Mouse (Mus musculus) 416B (cell line): ENCODE measurements around the gene Sptbn2.

Experiments
- DNase-seq: peaks from one replicate; pipeline ENCODE4 v3.0.0; 2011; ENCODE audit warnings: low read depth

Gene Sptbn2

DNA sequence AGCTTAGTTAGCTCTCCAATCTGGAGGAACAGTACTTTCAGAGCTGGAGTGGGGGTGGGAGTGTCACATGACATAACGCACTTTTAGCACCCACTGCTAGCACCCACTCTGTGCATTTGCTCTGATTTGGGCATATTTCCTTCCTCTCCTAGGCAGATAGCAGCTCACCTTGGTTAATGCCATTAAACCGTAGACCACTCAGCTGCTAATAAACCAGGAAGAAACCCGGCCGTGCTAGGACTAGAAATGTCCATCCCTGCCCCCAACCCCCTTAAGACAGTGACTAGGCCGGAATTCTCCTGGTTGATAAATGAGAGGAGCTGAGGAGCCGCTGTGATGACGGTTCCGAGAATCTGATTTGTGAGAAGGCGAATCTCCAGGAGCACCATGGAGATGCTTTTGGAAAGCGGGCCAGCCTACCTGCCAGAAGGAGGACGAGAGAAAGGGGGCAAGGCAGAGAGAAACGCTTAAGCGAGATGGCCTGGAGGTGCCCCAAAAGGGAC lies at the start of gene Sptbn2:
Gene Sptbn2, plus strand, starts transcription at position 70 of the 503 bp plus-strand sequence.
- DNase-seq: no peak

DNA sequence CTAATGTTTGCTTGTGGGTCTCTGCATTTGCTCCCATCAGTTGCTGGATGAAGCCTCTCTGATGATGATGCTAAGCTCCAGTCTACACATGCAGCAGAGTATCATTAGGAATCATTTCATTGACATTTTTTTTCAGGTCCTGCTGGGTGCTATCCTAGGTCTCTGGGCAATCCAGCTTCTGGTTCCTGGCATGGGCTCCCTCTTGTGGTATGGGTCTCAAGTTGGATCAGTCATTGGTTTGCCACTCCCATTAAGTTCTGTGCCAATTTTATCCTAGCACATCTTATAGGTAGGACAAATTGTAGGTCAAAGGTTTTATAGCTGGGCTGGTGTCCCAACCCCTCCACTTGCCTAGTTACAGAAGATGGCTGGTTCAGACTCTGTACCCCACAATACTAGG lies 44.2 kb upstream of the Sptbn2 start:
- DNase-seq: peak; percentile 25

DNA sequence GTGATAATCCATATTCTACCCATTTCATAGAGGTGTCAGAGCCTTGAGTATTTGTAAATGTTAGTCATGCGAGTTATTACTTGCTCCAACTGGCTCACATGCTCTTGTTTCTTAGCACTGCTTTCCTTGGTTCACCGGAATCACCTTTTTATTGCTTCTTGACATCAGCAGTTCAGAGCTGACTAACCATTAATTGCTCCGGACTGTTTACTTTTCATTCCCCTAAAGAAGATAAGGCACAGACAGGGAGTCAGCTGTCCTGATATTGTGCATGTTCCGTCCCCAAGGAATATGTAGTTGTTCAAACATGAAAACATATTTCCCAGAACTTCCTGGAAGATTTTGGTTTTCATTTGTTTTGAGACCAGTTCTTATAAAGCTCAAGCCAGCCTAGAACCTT lies 40.2 kb upstream of the Sptbn2 start:
- no peak for DNase-seq

DNA sequence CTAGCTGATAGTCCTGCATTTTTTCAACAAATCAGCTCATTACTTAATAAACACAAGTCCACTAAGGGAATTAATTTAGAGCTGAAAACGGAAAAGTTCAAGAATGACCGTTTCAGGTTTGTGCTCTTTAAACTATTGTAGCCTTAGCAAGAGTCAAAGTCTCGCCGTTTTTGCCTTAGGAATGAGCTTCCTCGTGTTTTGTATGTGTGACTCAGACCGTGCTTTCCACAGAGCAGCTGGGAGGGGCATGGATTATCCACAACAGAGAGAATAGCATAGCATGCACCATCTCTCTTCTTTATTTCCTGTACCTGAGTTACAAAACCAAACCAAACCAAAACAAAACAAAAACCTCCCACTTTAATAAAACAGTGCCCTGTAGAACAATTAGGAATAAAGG lies 38.6 kb upstream of the Sptbn2 start:
- no peak for DNase-seq

DNA sequence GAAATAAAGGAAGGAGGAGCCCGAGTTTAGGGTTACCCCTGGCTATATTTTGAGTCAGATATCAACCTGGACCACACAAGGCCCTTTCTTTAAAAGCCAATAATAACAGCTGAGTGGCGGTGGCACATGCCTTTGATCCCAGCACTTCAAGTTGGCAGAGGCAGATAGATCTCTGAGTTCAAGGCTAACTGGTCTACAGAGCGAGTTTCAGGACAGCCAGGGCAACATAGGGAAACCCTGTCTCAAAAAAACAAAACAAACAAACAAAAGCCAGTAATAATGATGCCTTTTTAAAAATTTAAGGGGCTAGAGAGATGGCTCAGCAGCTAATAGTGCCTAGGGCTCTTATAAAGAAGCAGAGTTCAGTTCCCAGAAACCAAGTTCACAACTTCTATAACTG lies 16.6 kb upstream of the Sptbn2 start:
- DNase-seq: no peak

DNA sequence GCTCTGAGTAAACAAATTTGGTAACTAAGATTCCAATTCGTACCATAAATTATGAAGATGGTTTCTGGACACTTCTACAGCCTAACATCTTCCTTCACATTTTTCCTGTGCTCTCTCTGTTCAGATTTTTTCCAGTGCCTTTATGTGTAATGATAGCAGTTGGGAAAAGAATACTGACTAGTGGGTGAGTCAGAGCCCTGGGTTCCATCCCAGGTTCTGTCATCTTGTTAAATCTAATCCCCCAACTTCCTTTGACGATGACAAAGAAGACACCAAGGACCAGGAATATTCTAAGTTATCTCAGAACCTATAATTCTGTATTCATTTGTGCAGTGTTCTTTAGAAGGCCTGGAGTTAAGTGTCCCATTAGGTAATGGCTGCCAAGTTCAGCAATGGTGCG lies 13.8 kb upstream of the Sptbn2 start:
- no peak for DNase-seq

DNA sequence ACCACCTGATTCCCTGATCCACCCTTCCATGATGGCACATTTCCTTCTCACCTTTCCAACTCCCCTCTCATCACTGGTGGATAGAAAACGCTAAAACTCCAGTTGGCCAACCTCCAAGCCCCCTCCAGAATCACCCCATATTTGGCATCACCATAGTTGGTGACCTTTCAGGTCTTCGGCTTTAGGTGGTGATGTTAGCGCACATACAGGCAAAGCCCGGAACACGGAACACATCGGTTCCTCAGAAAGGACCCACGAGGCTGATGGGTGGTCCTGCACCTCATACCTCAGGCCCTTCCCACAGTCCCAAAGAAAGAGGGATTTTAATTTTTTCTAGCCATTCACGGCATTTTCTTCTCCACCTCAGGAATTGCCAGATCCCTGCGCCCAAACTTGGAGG lies 13.2 kb upstream of the Sptbn2 start:
- no peak for DNase-seq

DNA sequence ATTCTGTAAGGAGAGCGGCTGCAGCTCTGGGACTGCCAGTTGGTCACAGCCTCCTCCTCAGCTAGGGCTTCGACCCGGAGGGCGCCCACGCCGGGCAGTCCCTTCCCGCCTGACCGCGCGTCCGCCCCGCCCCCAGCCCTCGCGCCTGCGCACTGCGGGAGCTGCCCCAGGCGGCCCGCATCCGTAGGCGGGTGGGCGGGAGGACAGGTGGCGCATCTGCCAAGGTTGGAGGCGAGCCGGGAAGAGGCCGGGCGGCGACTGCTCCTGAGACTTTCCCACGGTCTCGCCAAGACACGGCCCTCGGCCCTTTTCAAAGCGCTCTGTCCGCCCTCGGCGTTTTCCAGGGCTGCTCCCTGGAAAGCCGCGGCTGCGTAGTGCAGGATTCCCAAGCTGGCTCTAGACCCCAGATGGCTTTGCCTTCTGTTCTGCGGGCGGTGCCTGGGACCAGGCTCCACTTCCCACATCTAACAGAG lies 12.7 kb upstream of the Sptbn2 start, which contains the start of gene Gm960:
Gene Gm960, minus strand, starts transcription at position 464 of the 473 bp plus-strand sequence.
- no peak for DNase-seq

DNA sequence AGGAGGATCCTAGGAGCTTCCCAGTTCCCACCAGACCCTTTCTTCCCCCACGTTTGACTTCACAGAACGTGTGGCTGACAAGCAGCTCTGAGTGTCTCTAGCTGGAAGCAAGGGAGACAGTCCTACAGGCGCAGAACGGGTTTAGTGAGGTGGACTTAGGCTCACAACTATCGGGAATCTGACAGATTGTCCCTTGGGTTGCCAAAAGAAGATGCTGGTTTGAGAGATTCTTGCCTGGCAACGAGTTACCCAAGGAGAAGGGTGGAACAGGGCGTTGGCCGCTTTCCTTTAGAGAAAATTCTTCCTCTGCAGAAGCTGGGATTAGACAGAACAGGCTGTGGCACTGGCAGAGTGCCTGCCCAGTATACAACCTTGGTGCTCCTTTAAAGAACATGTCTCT lies 12.1 kb upstream of the Sptbn2 start:
- no peak for DNase-seq

DNA sequence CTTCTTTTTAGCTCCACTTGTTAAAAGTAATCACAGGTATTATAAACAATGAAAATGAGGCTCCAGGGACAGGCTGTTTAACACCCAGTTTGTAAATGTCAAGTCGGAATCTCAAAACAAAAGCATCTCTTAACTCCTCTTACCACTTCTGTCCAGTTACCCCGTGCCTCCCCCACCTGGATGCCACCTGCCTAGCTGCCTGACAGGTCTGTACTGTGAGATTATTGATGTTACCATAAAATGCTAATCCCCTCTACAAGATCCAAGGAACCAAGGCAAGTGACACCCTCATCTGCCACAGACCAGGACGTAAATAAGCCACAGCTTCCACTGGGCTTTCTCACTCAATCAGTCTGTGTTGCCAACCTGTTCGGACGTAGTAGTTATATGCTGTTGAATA lies 11.1 kb upstream of the Sptbn2 start:
- no peak for DNase-seq

DNA sequence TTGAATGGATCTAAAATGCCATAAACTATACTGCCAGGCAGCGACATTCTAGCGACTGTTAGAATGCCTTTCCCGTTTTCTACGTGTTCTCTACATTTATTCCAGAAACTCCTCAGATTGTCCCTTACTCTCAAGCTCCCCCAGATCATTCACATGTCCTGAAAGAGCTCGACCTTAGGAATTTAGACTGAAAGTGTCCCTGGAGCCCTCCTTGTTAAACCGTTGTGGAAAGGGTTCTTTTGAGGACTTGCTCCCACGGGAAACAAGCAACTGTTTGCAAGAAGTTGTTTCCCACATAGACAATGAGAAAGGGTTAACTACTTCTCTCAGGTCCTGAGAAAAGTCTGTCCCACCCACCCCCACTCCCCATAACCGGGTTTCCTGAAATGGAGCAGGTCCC lies 10.3 kb upstream of the Sptbn2 start:
- no peak for DNase-seq

DNA sequence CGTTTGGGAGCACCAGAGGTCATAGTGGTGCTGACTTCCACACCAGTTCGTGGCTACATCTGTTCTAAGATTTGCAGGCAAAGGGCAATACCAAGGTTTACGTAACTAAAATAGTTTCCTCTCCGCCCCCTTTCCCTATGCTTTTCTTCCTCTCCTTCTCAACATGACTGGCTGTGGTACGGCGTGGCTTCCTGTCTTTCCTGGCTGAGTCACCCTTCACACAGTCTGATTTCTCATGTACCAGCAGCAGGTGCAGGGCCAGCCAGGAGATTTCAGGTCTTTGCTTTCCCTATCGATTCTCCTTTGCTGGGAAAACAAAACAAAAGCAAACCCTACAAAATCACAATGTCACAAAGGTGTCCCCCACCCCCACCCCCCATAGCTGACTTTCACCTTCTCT lies 9.7 kb upstream of the Sptbn2 start:
- DNase-seq: peak; percentile 81

DNA sequence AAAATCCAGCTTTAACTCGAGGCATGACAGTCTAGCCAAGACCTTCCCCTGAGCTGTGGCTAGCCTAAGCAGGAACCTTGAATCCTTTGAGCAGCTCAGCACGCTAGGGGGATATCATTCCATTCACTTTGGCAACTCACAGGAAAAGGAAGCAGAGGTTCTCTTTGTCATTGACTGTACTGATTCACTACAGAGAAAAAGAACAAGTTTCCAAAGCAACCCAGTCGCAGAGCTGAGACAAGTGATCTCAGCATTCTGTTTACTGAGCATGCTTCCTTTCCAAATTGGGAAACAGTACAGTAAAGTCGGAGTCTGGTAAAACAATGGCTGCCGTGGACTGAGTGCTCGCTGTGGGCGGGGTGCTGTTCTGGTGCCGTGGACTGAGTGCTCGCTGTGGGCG lies 2.2 kb upstream of the Sptbn2 start:
- no peak for DNase-seq

DNA sequence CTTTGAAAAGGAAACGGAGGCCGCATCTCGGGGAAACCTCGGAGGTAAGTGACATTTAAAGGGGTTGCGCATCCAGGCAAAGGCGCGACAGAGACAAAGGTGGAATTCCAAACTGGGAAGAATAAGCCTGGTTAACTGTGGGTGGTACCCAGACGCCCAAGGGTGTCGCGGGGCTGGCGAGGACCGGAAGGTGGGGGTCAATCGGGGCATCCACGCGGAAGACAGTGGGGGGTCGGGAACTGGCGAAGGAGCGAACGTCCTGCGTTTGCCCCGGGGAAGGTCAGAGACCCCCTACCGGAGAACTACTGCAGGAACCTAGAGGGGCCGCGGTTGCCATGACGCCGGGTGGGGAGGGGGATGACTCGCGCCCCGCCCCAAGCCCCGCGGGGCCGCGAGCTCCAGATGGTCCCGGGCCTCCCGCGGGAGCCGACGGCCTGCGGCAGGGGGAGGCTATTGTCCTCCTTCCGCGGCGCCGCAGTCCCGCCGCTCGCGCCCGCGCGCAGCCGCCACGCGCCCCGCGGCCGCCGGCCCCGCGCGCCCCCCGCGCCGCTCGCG lies 711 bp downstream of the Sptbn2 start:
- no peak for DNase-seq

DNA sequence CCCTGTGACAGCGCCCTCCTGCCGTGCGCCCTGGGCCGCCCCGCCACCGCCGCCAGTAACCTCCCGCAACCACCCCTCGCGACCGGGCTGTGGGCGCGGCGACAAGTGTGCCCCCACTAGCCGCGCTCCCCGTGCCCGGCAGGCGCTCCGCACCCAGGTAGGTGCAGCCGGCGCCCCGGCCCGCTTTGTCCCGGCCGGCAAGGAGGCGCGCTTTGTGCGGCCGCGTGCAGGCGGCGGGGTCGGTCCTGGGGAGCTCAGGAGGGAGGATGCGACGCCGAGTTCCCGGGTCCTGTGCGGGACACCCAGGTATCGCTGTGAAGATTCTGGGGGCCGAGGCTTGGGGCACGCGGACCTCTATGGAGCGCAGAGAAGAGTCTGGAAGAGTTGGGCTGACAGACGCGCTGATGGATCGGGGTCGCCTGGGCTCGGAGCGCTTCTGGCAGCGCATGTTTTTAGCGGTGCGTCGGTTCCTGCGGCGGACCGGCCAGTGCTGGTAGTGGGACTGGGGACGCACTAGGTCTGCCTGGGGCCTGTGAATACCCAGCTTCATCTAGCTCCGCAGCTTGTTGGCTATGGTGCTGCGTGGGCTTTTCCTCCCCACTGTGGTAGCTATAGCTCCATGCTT lies 1.3 kb downstream of the Sptbn2 start:
- DNase-seq: no peak

DNA sequence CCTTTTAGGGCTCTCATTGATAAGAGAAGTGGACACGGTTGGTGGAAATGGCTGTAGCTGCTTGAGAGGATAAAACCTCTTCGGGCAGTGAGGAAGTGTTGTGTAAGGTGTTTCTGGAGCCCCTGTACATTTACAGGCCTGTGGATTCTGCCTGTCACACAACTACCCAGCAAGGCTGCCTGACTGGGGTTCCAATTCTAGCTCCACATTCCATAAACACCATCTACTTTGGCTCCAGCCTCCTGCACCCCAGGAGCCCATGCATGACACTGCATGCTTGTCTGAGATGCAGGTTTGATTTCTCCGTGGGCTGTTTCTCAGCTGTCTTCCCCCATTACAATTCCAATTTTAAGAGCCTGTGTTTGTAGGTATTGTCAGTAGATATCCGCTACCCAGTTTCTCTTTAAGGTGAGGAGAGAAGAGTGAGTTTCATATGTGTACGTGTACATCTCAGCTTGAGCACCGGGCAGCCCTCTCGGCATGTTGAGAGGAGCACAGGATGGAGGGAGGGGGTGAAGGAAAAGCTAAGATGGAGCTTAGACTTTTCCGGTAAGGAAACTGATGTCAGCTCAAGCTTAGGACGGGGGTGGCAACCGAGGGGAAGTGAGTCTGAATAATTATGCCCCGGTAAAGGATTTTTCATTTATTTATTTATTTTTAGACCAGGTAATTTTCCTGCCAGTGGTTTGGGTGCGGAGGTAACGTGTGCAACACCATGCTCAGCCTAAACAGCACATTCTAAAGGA lies 2.0 kb downstream of the Sptbn2 start:
- no peak for DNase-seq

DNA sequence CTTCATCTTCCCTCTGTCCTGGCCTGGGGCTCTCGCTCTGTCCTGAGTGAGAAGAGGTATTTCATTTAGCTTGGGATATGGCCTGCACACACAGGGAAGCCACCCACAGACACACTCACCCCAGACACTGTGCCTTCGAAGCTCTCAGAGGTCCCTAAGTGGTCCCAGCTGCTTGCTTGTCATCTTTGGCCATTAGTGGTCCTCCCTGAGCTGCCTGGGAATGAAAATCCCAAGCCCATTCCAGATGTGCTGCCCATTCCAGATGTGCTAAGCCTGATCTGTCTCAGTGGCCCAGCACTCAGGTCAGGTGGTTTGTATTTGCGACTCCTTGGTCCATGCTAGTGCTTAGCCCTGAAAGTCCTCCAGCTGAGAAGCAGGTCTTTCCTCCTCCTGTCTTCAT lies 2.9 kb downstream of the Sptbn2 start:
- DNase-seq: no peak

DNA sequence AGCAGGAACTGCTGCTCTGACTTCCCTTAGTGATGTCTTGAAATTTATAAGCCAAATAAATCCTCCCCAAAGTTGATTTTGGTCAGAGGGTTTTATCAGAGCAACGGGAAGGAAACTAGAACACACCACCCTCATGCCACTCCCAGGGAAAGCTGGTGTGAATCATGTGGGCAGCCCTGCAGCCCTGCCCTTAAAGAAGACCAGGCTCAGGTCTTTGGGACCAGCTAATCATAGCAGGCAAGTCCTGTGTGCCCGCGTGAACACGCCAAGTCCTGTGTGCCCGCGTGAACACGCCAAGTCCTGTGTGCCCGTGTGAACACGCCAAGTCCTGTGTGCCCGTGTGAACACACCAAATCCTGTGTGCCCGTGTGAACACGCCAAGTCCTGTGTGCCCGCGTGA lies 5.8 kb downstream of the Sptbn2 start:
- DNase-seq: no peak

DNA sequence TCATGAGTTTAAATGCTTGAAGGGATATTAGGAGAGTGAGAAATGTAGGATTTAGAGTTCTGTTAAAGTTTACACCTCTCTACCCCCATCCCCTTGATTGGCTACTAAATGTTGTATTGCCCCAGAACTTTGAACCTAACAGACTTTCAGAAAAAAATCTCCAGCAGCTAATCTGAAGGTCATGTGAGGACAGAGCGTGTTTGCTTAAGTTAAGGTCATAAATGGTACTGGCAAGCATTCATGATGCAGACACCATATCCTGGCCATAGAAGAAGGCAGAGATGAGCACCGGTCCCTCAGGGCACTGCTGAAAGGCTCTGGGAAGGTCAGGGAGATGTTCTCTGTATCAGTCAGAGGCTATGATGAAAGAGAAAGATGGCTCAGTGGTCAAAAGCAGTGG lies 6.3 kb downstream of the Sptbn2 start:
- DNase-seq: no peak

DNA sequence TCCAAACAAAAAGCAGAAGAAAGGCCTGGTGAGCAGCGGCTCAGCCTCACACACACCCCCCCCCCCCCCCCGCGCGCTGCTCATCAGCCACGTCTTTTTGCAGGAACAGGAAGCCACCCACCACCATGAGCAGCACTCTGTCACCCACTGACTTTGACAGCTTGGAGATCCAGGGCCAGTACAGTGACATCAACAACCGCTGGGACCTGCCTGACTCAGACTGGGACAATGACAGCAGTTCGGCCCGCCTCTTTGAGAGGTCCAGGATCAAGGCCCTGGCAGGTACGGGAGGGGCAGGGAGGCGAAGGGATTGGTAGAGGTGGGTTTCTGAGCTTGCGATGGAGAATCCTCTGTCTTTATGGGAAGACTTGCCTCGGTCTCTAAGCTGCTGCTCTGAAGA lies 7.7 kb downstream of the Sptbn2 start:
- DNase-seq: peak; percentile 64

DNA sequence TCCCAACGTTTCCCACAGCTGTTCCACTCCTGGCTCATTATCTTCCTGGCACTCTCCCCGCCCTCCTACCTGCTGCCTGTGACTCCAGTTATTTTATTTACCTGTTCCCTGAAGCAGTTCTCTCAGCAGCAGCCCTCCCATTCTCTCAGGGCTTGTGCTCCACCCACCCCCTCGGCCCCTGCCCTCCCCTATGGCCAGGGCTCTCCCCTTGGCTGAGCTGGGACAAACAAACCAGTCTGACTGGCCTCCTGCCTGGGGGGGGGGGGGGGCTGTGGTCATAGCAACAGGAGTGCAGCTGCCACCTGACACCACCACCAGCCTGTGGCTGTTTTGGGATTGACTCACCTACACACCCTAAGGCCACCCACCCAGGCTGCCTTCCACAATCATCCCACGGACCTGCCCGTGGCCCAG lies 8.4 kb downstream of the Sptbn2 start:
- DNase-seq: no peak

DNA sequence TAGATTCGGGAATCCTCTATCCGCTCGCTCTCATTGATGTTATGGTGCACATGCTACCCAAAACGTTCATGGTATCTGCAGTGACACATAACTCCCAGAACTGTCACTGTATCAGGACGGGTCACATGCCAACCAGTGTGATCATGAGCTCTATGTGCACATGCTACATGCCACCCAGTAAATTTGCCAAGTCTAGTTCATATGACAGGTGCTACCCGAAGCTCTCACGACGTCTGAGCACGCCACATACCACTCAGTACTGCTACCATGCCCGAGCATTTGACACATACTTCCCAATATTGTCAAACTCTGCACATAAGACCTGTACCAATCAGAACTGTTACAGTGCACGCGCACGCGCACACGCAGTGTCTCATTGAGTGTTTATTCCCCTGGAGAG lies 9.1 kb downstream of the Sptbn2 start:
- DNase-seq: no peak

DNA sequence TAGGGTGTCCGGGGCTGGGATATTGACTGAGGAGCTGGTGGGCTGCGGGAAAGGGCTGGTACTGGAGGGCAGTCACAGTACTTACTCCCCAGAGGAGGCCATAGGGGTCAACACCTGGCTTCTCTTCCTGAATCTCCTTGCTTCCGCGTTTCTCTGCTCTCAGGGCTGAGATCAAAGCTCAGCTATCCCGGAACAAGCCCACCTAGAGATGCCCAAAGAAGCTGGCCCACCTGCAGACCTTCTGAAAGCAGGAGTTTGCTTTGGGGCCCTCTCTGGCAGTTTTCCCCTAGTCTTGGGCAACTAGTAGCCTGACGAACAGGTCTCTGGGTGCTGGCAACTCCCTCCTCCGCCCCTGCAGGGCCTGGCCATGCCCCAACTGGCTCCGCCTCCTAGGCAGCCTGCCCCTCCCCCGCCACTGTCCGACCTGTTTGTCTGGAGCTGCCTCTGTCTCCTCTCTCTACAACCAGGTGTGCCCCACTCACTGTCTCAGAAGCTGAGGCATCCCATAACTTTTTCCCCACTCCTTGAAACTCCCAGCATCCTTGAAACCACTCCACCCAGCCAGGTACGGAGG lies 9.8 kb downstream of the Sptbn2 start:
- DNase-seq: no peak
